Mouse (Mus musculus): ENCODE data around the gene Ttc23. TPM values are rescaled to one million over a fixed set of nuclear protein-coding genes. Genes with fewer than 3 reads are reported as not detected.

Gene Ttc23
- polyA plus RNA-seq, 1 experiment from 2014 or later, result 28.1 TPM

GRCm38 (mm10) chr7:67763625-67764024 lies 116.4 kb downstream of the Ttc23 start:
- no peak overlapping the region for H3K9ac ChIP-seq (ENCODE audit: low read depth, low read length)
- no peak overlapping the region for H3K4me2 ChIP-seq (ENCODE audit: low read depth, low read length)
- no peak for DNase-seq (ENCODE audit: low spot score)
- H3K9me3 ChIP-seq (ENCODE audit: control insufficient read depth, low read length), result no peaks in the 10 kb centered on the region
- H3K4me3 ChIP-seq (ENCODE audit: low read depth, low read length), result no peak overlapping the region
- H3K4me1 ChIP-seq (ENCODE audit: control insufficient read depth, insufficient read depth, low read length), result peaks cover 4% of the 10 kb centered on the region
- ATAC-seq (ENCODE audit: low read depth), result no peak
- H3K27ac ChIP-seq (replicated peaks; ENCODE audit: low read depth, low read length), result no peak overlapping the region
- 55% methylated on average over 3 of the region's 3 CpGs for WGBS
- peaks cover 10% of the 10 kb centered on the region; the same call in 1 of the 2 replicates for H3K27me3 ChIP-seq (replicated peaks; ENCODE audit: control insufficient read depth, insufficient read depth, low read length)
- no peaks in the 10 kb centered on the region for H3K36me3 ChIP-seq (ENCODE audit: control insufficient read depth, insufficient read depth, low read length)

DNA sequence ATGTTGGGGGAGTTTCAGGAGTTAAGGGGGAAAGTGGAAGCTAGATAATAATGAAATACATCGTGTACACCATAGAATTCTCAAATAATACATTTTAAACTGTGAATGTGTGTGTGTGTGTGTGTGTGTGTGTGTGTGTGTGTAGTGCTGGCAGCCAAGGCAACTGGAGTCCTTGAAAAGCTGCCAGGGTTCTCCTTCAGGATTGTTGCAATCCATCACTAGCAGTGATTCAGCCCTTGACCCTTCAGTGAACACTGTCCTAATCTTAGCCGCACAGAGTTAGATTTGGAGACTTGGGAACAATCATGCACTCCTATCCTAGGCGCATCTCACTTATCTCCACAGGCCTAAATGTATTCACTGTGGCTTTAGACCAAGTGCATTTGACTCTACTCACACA lies 120.9 kb downstream of the Ttc23 start:
- Histone ChIP-seq H3K4me3 (ENCODE audit: low read depth, low read length) (no peak overlapping the region), H3K27ac (replicated peaks; ENCODE audit: low read depth, low read length) (no peak overlapping the region), H3K9ac (ENCODE audit: low read depth, low read length) (no peak overlapping the region), H3K27me3 (replicated peaks; ENCODE audit: control insufficient read depth, insufficient read depth, low read length) (0 out of 2 replicates have a peak, but pooled peaks cover 4% of the 10 kb centered on the region), H3K4me1 (ENCODE audit: control insufficient read depth, insufficient read depth, low read length) (no peaks in the 10 kb centered on the region), H3K36me3 (ENCODE audit: control insufficient read depth, insufficient read depth, low read length) (no peaks in the 10 kb centered on the region), H3K4me2 (ENCODE audit: low read depth, low read length) (no peak overlapping the region), H3K9me3 (ENCODE audit: control insufficient read depth, low read length) (no peaks in the 10 kb centered on the region)
- DNase-seq (ENCODE audit: low spot score) (no peak), ATAC-seq (ENCODE audit: low read depth) (no peak)
- WGBS, result 86% methylated on average over 3 of the region's 3 CpGs

DNA sequence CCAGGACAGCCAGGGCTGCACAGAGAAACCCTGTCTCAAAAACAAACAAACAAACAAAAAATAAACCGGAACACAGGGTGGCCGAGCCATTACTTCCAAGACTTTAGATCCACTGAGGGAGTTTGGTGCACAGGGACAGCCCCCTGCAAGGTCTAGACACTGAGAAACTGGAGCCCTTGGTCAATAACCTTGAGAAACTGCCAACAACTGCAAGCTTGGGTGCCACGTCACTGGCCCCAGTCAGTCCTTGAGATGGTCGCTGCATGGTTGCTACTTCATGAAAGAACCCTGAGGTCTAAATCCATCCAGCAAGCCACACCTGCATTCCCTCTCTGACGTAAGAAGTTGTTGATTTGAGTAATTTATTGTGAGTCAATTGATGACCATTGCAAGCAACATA lies 122.3 kb downstream of the Ttc23 start:
- Histone ChIP-seq H3K36me3 (ENCODE audit: control insufficient read depth, insufficient read depth, low read length) (no peaks in the 10 kb centered on the region), H3K4me1 (ENCODE audit: control insufficient read depth, insufficient read depth, low read length) (no peaks in the 10 kb centered on the region), H3K27me3 (replicated peaks; ENCODE audit: control insufficient read depth, insufficient read depth, low read length) (0 out of 2 replicates have a peak, but pooled peaks cover 4% of the 10 kb centered on the region), H3K9me3 (ENCODE audit: control insufficient read depth, low read length) (no peaks in the 10 kb centered on the region), H3K9ac (ENCODE audit: low read depth, low read length) (no peak overlapping the region), H3K4me2 (ENCODE audit: low read depth, low read length) (no peak overlapping the region), H3K4me3 (ENCODE audit: low read depth, low read length) (no peak overlapping the region), H3K27ac (replicated peaks; ENCODE audit: low read depth, low read length) (no peak overlapping the region)
- DNase-seq (ENCODE audit: low spot score) (no peak), ATAC-seq (ENCODE audit: low read depth) (no peak)
- WGBS, result 91% methylated on average over 5 of the region's 5 CpGs

DNA sequence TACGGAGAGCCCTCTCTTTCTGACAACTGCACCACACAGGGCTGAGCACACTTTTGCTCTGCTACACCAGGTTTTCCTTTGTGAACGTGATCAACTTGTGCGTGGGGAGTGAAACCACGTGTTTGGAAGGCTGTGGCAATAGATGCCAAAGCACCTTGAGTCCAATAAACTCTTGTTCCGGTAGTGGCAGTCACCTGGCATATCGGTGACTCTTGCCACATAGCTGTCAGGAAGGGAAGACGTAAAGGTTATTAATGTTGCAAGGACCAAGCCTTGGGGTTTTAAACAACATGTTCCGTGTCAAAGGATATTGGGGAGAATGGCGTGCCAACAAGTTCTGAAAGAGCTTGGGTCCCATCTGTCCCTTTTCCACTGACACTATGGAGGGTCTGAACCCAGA lies 125.0 kb downstream of the Ttc23 start:
- no peak overlapping the region for H3K4me2 ChIP-seq (ENCODE audit: low read depth, low read length)
- H3K9ac ChIP-seq (ENCODE audit: low read depth, low read length), result no peak overlapping the region
- no peaks in the 10 kb centered on the region for H3K27me3 ChIP-seq (replicated peaks; ENCODE audit: control insufficient read depth, insufficient read depth, low read length)
- 89% methylated on average over 9 of the region's 9 CpGs for WGBS
- no peak overlapping the region for H3K27ac ChIP-seq (replicated peaks; ENCODE audit: low read depth, low read length)
- no peaks in the 10 kb centered on the region for H3K9me3 ChIP-seq (ENCODE audit: control insufficient read depth, low read length)
- ATAC-seq (ENCODE audit: low read depth) (no peak), DNase-seq (ENCODE audit: low spot score) (no peak)
- H3K4me3 ChIP-seq (ENCODE audit: low read depth, low read length), result no peak overlapping the region
- H3K4me1 ChIP-seq (ENCODE audit: control insufficient read depth, insufficient read depth, low read length), result no peaks in the 10 kb centered on the region
- no peaks in the 10 kb centered on the region for H3K36me3 ChIP-seq (ENCODE audit: control insufficient read depth, insufficient read depth, low read length)

- no peak for ATAC-seq (ENCODE audit: low read depth)
- 70% methylated on average over 3 of the region's 3 CpGs for WGBS
- H3K4me1 ChIP-seq (ENCODE audit: control insufficient read depth, insufficient read depth, low read length), result no peaks in the 10 kb centered on the region
Measured at GRCm38 (mm10) chr7:67775623-67776022, 128.4 kb downstream of the Ttc23 start.

DNA sequence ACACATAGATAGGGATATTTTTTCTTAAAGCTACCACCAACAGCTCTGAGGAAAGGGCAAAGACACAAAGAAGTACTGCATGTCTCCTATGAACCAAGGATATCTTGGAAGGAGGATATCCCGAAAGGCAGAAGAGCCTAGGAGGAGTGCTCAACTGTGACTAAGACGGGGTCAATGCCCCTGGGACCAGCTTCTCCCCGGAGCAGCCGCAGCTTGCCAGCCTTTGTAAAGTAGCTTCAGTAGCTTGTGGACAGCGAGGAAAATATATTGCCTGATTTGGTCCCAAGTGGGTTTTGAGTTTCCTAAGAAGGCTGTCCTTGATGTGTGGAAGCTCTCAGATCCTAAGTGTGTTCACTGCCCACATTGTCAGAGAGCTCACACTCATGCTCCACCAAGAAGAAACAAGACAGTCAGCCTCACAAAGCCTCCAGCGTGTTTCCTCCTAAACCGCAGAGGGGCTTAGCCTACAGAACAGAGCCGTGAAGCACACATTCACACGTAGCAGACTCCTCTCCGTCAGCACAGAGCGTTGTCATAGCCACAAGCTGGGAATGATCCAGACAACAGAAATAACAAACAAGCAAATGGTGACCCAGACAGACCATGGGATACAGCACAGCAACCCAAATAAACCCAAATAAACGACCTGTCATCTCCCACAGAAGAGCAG lies 129.6 kb downstream of the Ttc23 start:
- H3K27ac ChIP-seq (replicated peaks; ENCODE audit: low read depth, low read length), result no peak overlapping the region
- H3K4me2 ChIP-seq (ENCODE audit: low read depth, low read length), result no peak overlapping the region
- no peaks in the 10 kb centered on the region for H3K36me3 ChIP-seq (ENCODE audit: control insufficient read depth, insufficient read depth, low read length)
- H3K4me3 ChIP-seq (ENCODE audit: low read depth, low read length), result no peak overlapping the region
- no peak for ATAC-seq (ENCODE audit: low read depth)
- WGBS, result 51% methylated on average over 12 of the region's 12 CpGs
- no peaks in the 10 kb centered on the region for H3K9me3 ChIP-seq (ENCODE audit: control insufficient read depth, low read length)
- H3K9ac ChIP-seq (ENCODE audit: low read depth, low read length), result no peak overlapping the region
- H3K4me1 ChIP-seq (ENCODE audit: control insufficient read depth, insufficient read depth, low read length), result no peaks in the 10 kb centered on the region
- DNase-seq (ENCODE audit: low spot score), result no peak
- no peaks in the 10 kb centered on the region for H3K27me3 ChIP-seq (replicated peaks; ENCODE audit: control insufficient read depth, insufficient read depth, low read length)

More at GRCm38 (mm10) chr7:67775623-67776022, 128.4 kb downstream of the Ttc23 start:
- Histone ChIP-seq H3K27me3 (replicated peaks; ENCODE audit: control insufficient read depth, insufficient read depth, low read length) (no peaks in the 10 kb centered on the region), H3K4me3 (ENCODE audit: low read depth, low read length) (no peak overlapping the region), H3K36me3 (ENCODE audit: control insufficient read depth, insufficient read depth, low read length) (no peaks in the 10 kb centered on the region), H3K9ac (ENCODE audit: low read depth, low read length) (no peak overlapping the region), H3K27ac (replicated peaks; ENCODE audit: low read depth, low read length) (no peak overlapping the region), H3K9me3 (ENCODE audit: control insufficient read depth, low read length) (no peaks in the 10 kb centered on the region), H3K4me2 (ENCODE audit: low read depth, low read length) (no peak overlapping the region)
- DNase-seq (ENCODE audit: low spot score), result no peak

DNA sequence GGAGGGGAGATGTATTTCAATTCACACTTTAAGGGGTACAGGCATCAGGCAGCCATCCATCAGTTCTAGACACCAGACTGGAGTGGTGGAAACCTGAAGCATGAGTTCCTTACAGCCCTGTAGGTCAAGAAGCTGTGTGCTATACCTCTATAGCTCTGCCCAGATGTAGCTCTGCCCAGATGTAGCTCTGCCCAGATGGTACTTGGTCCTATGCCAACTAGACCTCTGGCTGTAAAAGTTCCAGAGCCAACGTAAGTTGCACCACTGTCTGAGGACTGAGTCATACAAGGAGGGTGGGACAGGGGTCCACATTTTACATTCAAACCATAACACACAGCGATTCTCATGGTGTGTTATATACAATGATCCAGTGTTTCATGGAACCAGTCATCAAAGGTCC lies 140.7 kb downstream of the Ttc23 start:
- Histone ChIP-seq H3K9ac (ENCODE audit: low read depth, low read length) (no peak overlapping the region), H3K27ac (replicated peaks; ENCODE audit: low read depth, low read length) (no peak overlapping the region), H3K4me2 (ENCODE audit: low read depth, low read length) (no peak overlapping the region), H3K4me1 (ENCODE audit: control insufficient read depth, insufficient read depth, low read length) (no peaks in the 10 kb centered on the region), H3K36me3 (ENCODE audit: control insufficient read depth, insufficient read depth, low read length) (no peaks in the 10 kb centered on the region), H3K4me3 (ENCODE audit: low read depth, low read length) (no peak overlapping the region), H3K27me3 (replicated peaks; ENCODE audit: control insufficient read depth, insufficient read depth, low read length) (no peaks in the 10 kb centered on the region), H3K9me3 (ENCODE audit: control insufficient read depth, low read length) (no peaks in the 10 kb centered on the region)
- ATAC-seq (ENCODE audit: low read depth) (no peak; the same call in 1 of the 2 replicates), DNase-seq (ENCODE audit: low spot score) (no peak)
- WGBS, result 61% methylated on average over 2 of the region's 2 CpGs

DNA sequence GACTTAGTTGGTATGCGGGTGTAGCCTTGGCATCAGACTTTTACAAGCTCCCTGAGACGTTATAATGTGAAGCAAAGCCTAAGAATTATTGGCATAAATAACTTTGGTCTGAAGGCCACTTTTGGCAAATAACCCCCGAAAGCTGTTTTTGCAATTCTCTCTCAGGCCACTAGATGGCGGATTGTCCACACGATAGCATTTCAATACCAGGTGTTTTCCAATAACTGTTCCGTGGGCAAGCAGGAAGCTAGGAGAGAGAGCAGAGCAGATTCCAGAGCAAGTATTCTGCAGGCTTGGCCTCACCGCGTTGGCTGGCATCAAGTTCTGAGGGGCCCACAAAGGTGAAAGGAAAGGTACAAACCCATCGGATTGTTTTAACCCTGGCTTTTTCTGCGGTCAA lies 141.5 kb downstream of the Ttc23 start:
- Histone ChIP-seq H3K36me3 (ENCODE audit: control insufficient read depth, insufficient read depth, low read length) (no peaks in the 10 kb centered on the region), H3K9me3 (ENCODE audit: control insufficient read depth, low read length) (no peaks in the 10 kb centered on the region), H3K4me1 (ENCODE audit: control insufficient read depth, insufficient read depth, low read length) (no peaks in the 10 kb centered on the region), H3K27me3 (replicated peaks; ENCODE audit: control insufficient read depth, insufficient read depth, low read length) (no peaks in the 10 kb centered on the region), H3K9ac (ENCODE audit: low read depth, low read length) (no peak overlapping the region), H3K4me3 (ENCODE audit: low read depth, low read length) (no peak overlapping the region), H3K27ac (replicated peaks; ENCODE audit: low read depth, low read length) (no peak overlapping the region), H3K4me2 (ENCODE audit: low read depth, low read length) (peak overlapping the region; percentile 21; the same call in 1 of the 2 replicates)
- DNase-seq (ENCODE audit: low spot score) (peak; percentile 83), ATAC-seq (ENCODE audit: low read depth) (no peak)
- WGBS, result 11% methylated on average over 10 of the region's 10 CpGs

- H3K4me2 ChIP-seq (ENCODE audit: low read depth, low read length), result no peak overlapping the region
- no peak overlapping the region for H3K9ac ChIP-seq (ENCODE audit: low read depth, low read length)
- no peak for ATAC-seq (ENCODE audit: low read depth)
- H3K27ac ChIP-seq (replicated peaks; ENCODE audit: low read depth, low read length), result no peak overlapping the region
- no peaks in the 10 kb centered on the region for H3K36me3 ChIP-seq (ENCODE audit: control insufficient read depth, insufficient read depth, low read length)
- H3K9me3 ChIP-seq (ENCODE audit: control insufficient read depth, low read length), result no peaks in the 10 kb centered on the region
- H3K4me1 ChIP-seq (ENCODE audit: control insufficient read depth, insufficient read depth, low read length), result no peaks in the 10 kb centered on the region
- no peaks in the 10 kb centered on the region for H3K27me3 ChIP-seq (replicated peaks; ENCODE audit: control insufficient read depth, insufficient read depth, low read length)
- no peak for DNase-seq (ENCODE audit: low spot score)
- WGBS, result 52% methylated on average over 7 of the region's 7 CpGs
- no peak overlapping the region for H3K4me3 ChIP-seq (ENCODE audit: low read depth, low read length)
Measured at GRCm38 (mm10) chr7:67791256-67791655, 144.0 kb downstream of the Ttc23 start.

Measured in embryonic facial prominence, embryonic 14.5 days (tissue).